Mouse (Mus musculus): ENCODE measurements at regions not wholly inside any gene's neighbourhood (a gene's known extent, or its start where the extent isn't known, plus 50 kb on each side); places are given as distances from the start of the nearest gene placed in this dataset.

- 32% methylated on average over 5 of the region's 5 CpGs for WGBS (ENCODE audit: insufficient replicate concordance)
- Histone ChIP-seq H3K4me3 (ENCODE audit: insufficient read depth in 1 of 2, low read depth in 2 of 2, low read length in 2 of 2) (no peak overlapping the region), H3K27me3 (ENCODE audit: control insufficient read depth, insufficient read depth, low read length) (no peaks in the 10 kb centered on the region), H3K4me2 (ENCODE audit: low read depth) (no peak overlapping the region), H3K36me3 (replicated peaks; ENCODE audit: control insufficient read depth, insufficient read depth, low read depth) (no peaks in the 10 kb centered on the region), H3K4me1 (replicated peaks; ENCODE audit: control insufficient read depth in 2 of 2, insufficient read depth in 2 of 2, low read length in 1 of 2) (no peaks in the 10 kb centered on the region), H3K27ac (no peak overlapping the region), H3K9ac (replicated peaks) (no peak overlapping the region), H3K9me3 (ENCODE audit: control insufficient read depth, low read length) (no peaks in the 10 kb centered on the region)
- TF ChIP-seq CTCF (IDR thresholded peaks at IDR 0.05; ENCODE audit: low read depth), result no peak
- TF ChIP-seq EP300 (IDR thresholded peaks at IDR 0.05; ENCODE audit: low read depth), result no peak
- DNase-seq (ENCODE audit: low read depth in 3 of 3, low spot score in 3 of 3), result no peak
- ATAC-seq (ENCODE audit: insufficient read depth), result no peak
These were observed 97.0 kb upstream of the Gm527 start for GRCm38 (mm10) chr12:64820722-64821121.

GRCm38 (mm10) chr12:64829662-64830249, 88.0 kb upstream of the Gm527 start:
- WGBS (ENCODE audit: insufficient replicate concordance), result 11% methylated on average over 1 of the region's 1 CpGs
- DNase-seq (ENCODE audit: low read depth in 3 of 3, low spot score in 3 of 3) (peak; percentile 2 to 17 (median 11)), ATAC-seq (ENCODE audit: insufficient read depth) (no peak)
- H3K4me2 ChIP-seq (ENCODE audit: low read depth), result no peak overlapping the region
- H3K9me3 ChIP-seq (ENCODE audit: control insufficient read depth, low read length), result no peaks in the 10 kb centered on the region
- H3K9ac ChIP-seq (replicated peaks), result no peak overlapping the region
- H3K36me3 ChIP-seq (replicated peaks; ENCODE audit: control insufficient read depth, insufficient read depth, low read depth), result no peaks in the 10 kb centered on the region
- H3K27me3 ChIP-seq (ENCODE audit: control insufficient read depth, insufficient read depth, low read length), result no peaks in the 10 kb centered on the region
- no peaks in the 10 kb centered on the region for H3K4me1 ChIP-seq (replicated peaks; ENCODE audit: control insufficient read depth in 2 of 2, insufficient read depth in 2 of 2, low read length in 1 of 2)
- no peak overlapping the region for H3K27ac ChIP-seq
- TF ChIP-seq CTCF (IDR thresholded peaks at IDR 0.05; ENCODE audit: low read depth) (peak; percentile 49; the same call in 1 of the 2 replicates), EP300 (IDR thresholded peaks at IDR 0.05; ENCODE audit: low read depth) (no peak)
- H3K4me3 ChIP-seq (ENCODE audit: insufficient read depth in 1 of 2, low read depth in 2 of 2, low read length in 2 of 2), result no peak overlapping the region

GRCm38 (mm10) chr12:64832313-64833151, 85.2 kb upstream of the Gm527 start:
- TF ChIP-seq EP300 (IDR thresholded peaks at IDR 0.05; ENCODE audit: low read depth) (no peak), CTCF (IDR thresholded peaks at IDR 0.05; ENCODE audit: low read depth) (no peak)
- H3K4me3 ChIP-seq (ENCODE audit: insufficient read depth in 1 of 2, low read depth in 2 of 2, low read length in 2 of 2), result no peak overlapping the region
- no peaks in the 10 kb centered on the region for H3K4me1 ChIP-seq (replicated peaks; ENCODE audit: control insufficient read depth in 2 of 2, insufficient read depth in 2 of 2, low read length in 1 of 2)
- H3K36me3 ChIP-seq (replicated peaks; ENCODE audit: control insufficient read depth, insufficient read depth, low read depth), result no peaks in the 10 kb centered on the region
- no peak overlapping the region for H3K27ac ChIP-seq
- ATAC-seq (ENCODE audit: insufficient read depth) (no peak), DNase-seq (ENCODE audit: low read depth in 3 of 3, low spot score in 3 of 3) (no peak)
- no peak overlapping the region for H3K9ac ChIP-seq (replicated peaks)
- no peaks in the 10 kb centered on the region for H3K27me3 ChIP-seq (ENCODE audit: control insufficient read depth, insufficient read depth, low read length)
- WGBS (ENCODE audit: insufficient replicate concordance), result 56% methylated on average over 9 of the region's 9 CpGs
- H3K9me3 ChIP-seq (ENCODE audit: control insufficient read depth, low read length), result no peaks in the 10 kb centered on the region
- no peak overlapping the region for H3K4me2 ChIP-seq (ENCODE audit: low read depth)

- ATAC-seq (ENCODE audit: insufficient read depth) (no peak), DNase-seq (ENCODE audit: low read depth in 3 of 3, low spot score in 3 of 3) (no peak)
- H3K27ac ChIP-seq, result no peak overlapping the region
- H3K9ac ChIP-seq (replicated peaks), result no peak overlapping the region
- H3K4me3 ChIP-seq (ENCODE audit: insufficient read depth in 1 of 2, low read depth in 2 of 2, low read length in 2 of 2), result no peak overlapping the region
- H3K36me3 ChIP-seq (replicated peaks; ENCODE audit: control insufficient read depth, insufficient read depth, low read depth), result no peaks in the 10 kb centered on the region
- no peaks in the 10 kb centered on the region for H3K4me1 ChIP-seq (replicated peaks; ENCODE audit: control insufficient read depth in 2 of 2, insufficient read depth in 2 of 2, low read length in 1 of 2)
- TF ChIP-seq EP300 (IDR thresholded peaks at IDR 0.05; ENCODE audit: low read depth), result no peak
- no peak for TF ChIP-seq CTCF (IDR thresholded peaks at IDR 0.05; ENCODE audit: low read depth)
- no peaks in the 10 kb centered on the region for H3K9me3 ChIP-seq (ENCODE audit: control insufficient read depth, low read length)
- no peaks in the 10 kb centered on the region for H3K27me3 ChIP-seq (ENCODE audit: control insufficient read depth, insufficient read depth, low read length)
- no peak overlapping the region for H3K4me2 ChIP-seq (ENCODE audit: low read depth)
These were observed 60.0 kb upstream of the Gm527 start for GRCm38 (mm10) chr12:64857709-64858108.

All from liver, embryonic 14.5 days (tissue).